Mouse (Mus musculus): ENCODE data around the gene Trp53i11. TPM values are rescaled to one million over a fixed set of nuclear protein-coding genes. Genes with fewer than 3 reads are reported as not detected.

Gene Trp53i11
- polyA plus RNA-seq, 1 experiment: 47.0 TPM

DNA sequence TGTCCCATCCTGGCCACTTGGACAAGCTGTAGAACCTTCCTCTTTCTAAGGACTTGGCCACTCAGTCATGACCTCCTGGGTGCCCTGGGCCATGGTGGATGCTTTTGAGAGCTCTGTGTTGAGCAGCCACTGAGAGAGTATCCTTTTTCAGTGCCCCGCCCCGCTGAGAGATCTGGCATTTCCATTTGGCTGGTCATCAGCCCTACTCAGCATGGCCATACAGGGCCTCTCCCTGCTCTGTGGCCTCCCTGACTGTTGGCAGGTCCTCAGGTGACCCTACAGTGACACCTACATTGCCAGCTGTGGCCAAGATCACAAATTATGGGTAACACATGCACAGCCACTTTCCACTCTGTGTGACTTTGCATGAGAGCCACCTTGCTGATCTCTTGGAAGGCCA lies 25.5 kb downstream of the Trp53i11 start:
- Histone ChIP-seq H3K4me1 (ENCODE audit: control insufficient read depth, insufficient read depth, insufficient read length, low read length) (peaks cover 15% of the 10 kb centered on the region; the same call in 1 of the 2 replicates), H3K27me3 (ENCODE audit: control insufficient read depth, insufficient read depth, low read length) (no peaks in the 10 kb centered on the region), H3K27ac (ENCODE audit: insufficient read depth, low read depth, low read length) (no peak overlapping the region), H3K36me3 (ENCODE audit: control insufficient read depth, insufficient read depth, low read length) (no peaks in the 10 kb centered on the region), H3K4me3 (ENCODE audit: low read depth, low read length) (no peak overlapping the region)
- TF ChIP-seq CTCF (IDR thresholded peaks at IDR 0.05; ENCODE audit: extremely low read depth, insufficient read length, insufficient replicate concordance, low read depth, low read length): no peak
- TF ChIP-seq POLR2A (IDR thresholded peaks at IDR 0.05; ENCODE audit: low read depth, low read length): no peak
- 96% methylated on average over 2 of the region's 2 CpGs for WGBS

DNA sequence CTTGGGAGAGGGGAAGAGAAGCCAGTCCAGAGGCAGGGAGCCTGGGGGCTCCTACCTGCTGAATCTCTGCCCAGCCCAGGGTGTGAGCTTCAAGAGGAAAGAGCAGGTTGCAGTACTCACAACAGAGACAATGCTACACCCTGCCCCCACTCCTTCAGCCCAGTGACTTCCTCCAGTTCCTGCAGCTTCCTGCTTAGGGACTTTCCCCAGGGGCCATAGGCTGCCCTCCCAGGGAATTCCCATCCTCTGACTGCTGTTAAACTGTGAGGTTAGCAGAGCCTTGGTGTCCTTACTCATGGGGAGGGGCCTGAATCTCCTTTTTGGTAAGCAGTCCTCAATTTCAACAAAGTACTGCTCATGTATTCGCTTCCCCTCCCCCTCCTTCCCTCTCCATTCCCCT lies 26.8 kb downstream of the Trp53i11 start:
- Histone ChIP-seq H3K27ac (ENCODE audit: insufficient read depth, low read depth, low read length) (no peak overlapping the region), H3K27me3 (ENCODE audit: control insufficient read depth, insufficient read depth, low read length) (no peaks in the 10 kb centered on the region), H3K36me3 (ENCODE audit: control insufficient read depth, insufficient read depth, low read length) (no peaks in the 10 kb centered on the region), H3K4me1 (ENCODE audit: control insufficient read depth, insufficient read depth, insufficient read length, low read length) (peaks cover 15% of the 10 kb centered on the region; the same call in 1 of the 2 replicates), H3K4me3 (ENCODE audit: low read depth, low read length) (no peak overlapping the region)
- TF ChIP-seq CTCF (IDR thresholded peaks at IDR 0.05; ENCODE audit: extremely low read depth, insufficient read length, insufficient replicate concordance, low read depth, low read length): no peak
- TF ChIP-seq POLR2A (IDR thresholded peaks at IDR 0.05; ENCODE audit: low read depth, low read length): no peak
- 59% methylated on average over 1 of the region's 1 CpGs for WGBS

DNA sequence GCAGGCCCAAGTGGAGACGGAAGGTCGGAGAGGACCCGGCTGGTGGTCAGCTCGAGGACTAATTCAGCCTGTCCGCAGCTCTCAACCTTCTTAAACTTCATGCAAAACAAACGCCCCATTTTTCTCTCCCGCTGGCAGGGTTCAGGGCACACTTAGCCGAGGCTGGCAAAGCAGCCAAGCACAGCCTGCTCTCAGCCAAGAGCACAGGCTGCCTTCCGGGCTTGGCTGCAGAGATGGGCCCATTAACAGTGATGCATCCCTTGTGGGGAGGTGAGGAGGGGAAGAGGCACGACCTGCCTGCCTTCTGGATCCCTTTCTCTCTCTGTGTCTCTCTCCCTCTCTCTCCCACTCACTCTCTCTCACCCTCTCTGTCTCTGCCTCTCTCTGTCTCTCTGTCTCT lies 28.4 kb downstream of the Trp53i11 start:
- Histone ChIP-seq H3K27me3 (ENCODE audit: control insufficient read depth, insufficient read depth, low read length) (no peaks in the 10 kb centered on the region), H3K4me1 (ENCODE audit: control insufficient read depth, insufficient read depth, insufficient read length, low read length) (peaks cover 15% of the 10 kb centered on the region; the same call in 1 of the 2 replicates), H3K36me3 (ENCODE audit: control insufficient read depth, insufficient read depth, low read length) (no peaks in the 10 kb centered on the region), H3K27ac (ENCODE audit: insufficient read depth, low read depth, low read length) (no peak overlapping the region), H3K4me3 (ENCODE audit: low read depth, low read length) (no peak overlapping the region)
- no peak for TF ChIP-seq POLR2A (IDR thresholded peaks at IDR 0.05; ENCODE audit: low read depth, low read length)
- TF ChIP-seq CTCF (IDR thresholded peaks at IDR 0.05; ENCODE audit: extremely low read depth, insufficient read length, insufficient replicate concordance, low read depth, low read length): no peak
- WGBS: 81% methylated on average over 10 of the region's 10 CpGs

DNA sequence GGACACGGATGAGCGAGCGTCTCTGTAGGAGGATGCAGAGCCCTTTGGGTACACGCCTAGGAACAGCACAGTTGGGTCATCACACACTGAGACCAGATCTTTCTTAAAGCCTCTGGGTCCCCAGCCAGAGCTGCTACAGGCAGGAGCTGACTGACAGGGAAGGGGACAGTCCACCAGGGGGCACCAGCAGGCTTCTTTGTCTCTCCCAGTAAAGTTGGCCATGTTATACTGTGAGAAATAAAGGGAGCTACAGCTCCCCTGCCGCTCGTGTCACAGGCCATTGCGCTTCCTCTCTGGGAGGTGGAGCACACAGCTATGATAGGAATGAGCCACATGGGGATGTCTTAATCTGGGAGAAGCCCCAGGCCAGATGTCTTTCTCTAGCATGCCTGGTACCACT lies 29.7 kb downstream of the Trp53i11 start:
- WGBS: 26% methylated on average over 7 of the region's 7 CpGs
- H3K4me3 ChIP-seq (ENCODE audit: low read depth, low read length): no peak overlapping the region
- TF ChIP-seq CTCF (IDR thresholded peaks at IDR 0.05; ENCODE audit: extremely low read depth, insufficient read length, insufficient replicate concordance, low read depth, low read length) (peak; percentile 77; the same call in 1 of the 2 replicates), POLR2A (IDR thresholded peaks at IDR 0.05; ENCODE audit: low read depth, low read length) (no peak)
- H3K27me3 ChIP-seq (ENCODE audit: control insufficient read depth, insufficient read depth, low read length): no peaks in the 10 kb centered on the region
- no peak overlapping the region for H3K27ac ChIP-seq (ENCODE audit: insufficient read depth, low read depth, low read length)
- H3K36me3 ChIP-seq (ENCODE audit: control insufficient read depth, insufficient read depth, low read length): no peaks in the 10 kb centered on the region
- peaks cover 15% of the 10 kb centered on the region; the same call in 1 of the 2 replicates for H3K4me1 ChIP-seq (ENCODE audit: control insufficient read depth, insufficient read depth, insufficient read length, low read length)

DNA sequence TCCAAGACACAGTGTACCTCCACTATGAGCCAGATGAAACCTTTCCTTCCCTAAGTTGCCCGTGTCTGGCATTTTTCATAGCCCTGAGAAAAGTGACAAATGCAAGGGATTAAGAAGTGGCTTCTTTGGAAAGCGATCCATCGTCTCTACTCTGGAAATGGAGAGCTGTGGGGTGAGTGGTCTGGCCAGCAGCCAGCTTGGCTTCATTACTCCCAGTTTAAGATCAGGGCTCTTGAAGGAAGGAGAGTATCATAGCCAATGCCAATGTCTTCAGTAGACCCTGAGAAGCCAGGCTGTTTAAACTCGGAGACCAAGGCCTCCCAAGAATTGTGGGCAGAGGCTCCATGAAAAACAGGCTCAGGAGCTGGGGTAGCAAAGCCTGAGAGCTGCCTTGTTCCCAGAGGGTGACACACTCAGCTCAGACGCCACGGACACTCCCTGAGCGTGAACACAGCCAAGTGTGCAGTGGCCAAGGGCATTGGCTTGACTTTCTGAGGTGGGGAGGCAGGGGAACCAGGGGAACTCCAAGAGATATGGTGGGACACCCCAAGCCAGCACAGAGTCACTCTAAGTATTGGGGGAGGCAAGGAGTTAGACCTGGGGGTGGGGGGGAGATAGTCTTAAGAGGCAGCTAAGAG lies 31.1 kb downstream of the Trp53i11 start:
- WGBS: 76% methylated on average over 7 of the region's 7 CpGs
- TF ChIP-seq POLR2A (IDR thresholded peaks at IDR 0.05; ENCODE audit: low read depth, low read length): no peak
- no peak for TF ChIP-seq CTCF (IDR thresholded peaks at IDR 0.05; ENCODE audit: extremely low read depth, insufficient read length, insufficient replicate concordance, low read depth, low read length)
- H3K4me3 ChIP-seq (ENCODE audit: low read depth, low read length): no peak overlapping the region
- no peaks in the 10 kb centered on the region for H3K36me3 ChIP-seq (ENCODE audit: control insufficient read depth, insufficient read depth, low read length)
- no peak overlapping the region for H3K27ac ChIP-seq (ENCODE audit: insufficient read depth, low read depth, low read length)
- H3K4me1 ChIP-seq (ENCODE audit: control insufficient read depth, insufficient read depth, insufficient read length, low read length): peaks cover 15% of the 10 kb centered on the region; the same call in 1 of the 2 replicates
- H3K27me3 ChIP-seq (ENCODE audit: control insufficient read depth, insufficient read depth, low read length): no peaks in the 10 kb centered on the region

DNA sequence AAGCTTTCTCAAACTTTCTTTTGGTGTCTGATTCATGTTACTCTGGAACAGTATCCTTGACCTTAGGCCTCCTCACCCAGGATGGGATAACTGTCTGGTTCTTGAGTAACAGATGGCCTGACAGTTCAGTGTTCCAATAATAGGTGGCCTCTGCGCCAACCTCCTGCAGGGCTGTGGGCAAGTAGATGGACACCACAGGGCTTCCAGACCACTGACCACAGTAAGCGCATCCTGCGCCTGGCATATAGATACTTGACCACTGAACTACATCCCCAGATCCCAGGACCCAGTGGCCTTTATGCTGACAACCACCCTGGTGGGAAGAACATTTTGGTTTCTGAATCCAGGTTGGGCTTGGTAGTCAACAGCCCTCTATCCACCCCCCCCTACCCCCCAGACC lies 32.2 kb downstream of the Trp53i11 start:
- no peaks in the 10 kb centered on the region for H3K36me3 ChIP-seq (ENCODE audit: control insufficient read depth, insufficient read depth, low read length)
- H3K4me3 ChIP-seq (ENCODE audit: low read depth, low read length): no peak overlapping the region
- no peaks in the 10 kb centered on the region for H3K27me3 ChIP-seq (ENCODE audit: control insufficient read depth, insufficient read depth, low read length)

DNA sequence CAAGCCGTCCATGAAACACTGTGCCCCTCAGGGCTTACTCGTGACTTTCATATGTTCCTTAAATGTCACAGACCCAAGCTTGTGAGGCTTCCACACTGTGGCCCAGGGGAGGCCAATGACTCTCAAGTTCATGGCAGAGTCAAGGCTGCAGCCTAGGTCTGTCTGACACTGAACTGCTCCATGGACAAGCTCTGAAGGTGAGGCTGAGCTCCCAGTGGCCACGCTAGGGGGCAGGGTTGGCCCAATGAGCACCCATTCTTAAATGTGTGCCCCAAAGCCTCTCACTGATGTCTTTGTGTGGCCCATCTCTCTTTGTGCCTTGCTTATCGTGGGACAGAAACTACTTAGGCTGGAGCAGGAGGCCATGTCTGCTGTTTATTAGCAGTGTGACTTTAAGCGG lies 33.1 kb downstream of the Trp53i11 start:
- no peak for TF ChIP-seq POLR2A (IDR thresholded peaks at IDR 0.05; ENCODE audit: low read depth, low read length)
- TF ChIP-seq CTCF (IDR thresholded peaks at IDR 0.05; ENCODE audit: extremely low read depth, insufficient read length, insufficient replicate concordance, low read depth, low read length): no peak
- H3K27me3 ChIP-seq (ENCODE audit: control insufficient read depth, insufficient read depth, low read length): no peaks in the 10 kb centered on the region
- H3K27ac ChIP-seq (ENCODE audit: insufficient read depth, low read depth, low read length): no peak overlapping the region
- H3K4me3 ChIP-seq (ENCODE audit: low read depth, low read length): no peak overlapping the region
- 65% methylated on average over 5 of the region's 5 CpGs for WGBS
- H3K36me3 ChIP-seq (ENCODE audit: control insufficient read depth, insufficient read depth, low read length): no peaks in the 10 kb centered on the region
- peaks cover 5% of the 10 kb centered on the region; the same call in 1 of the 2 replicates for H3K4me1 ChIP-seq (ENCODE audit: control insufficient read depth, insufficient read depth, insufficient read length, low read length)

More for the DNA sequence above, 32.2 kb downstream of the Trp53i11 start:
- Histone ChIP-seq H3K27ac (ENCODE audit: insufficient read depth, low read depth, low read length) (no peak overlapping the region), H3K4me1 (ENCODE audit: control insufficient read depth, insufficient read depth, insufficient read length, low read length) (peaks cover 7% of the 10 kb centered on the region; the same call in 1 of the 2 replicates)
- whole genome bisulfite sequencing: 99% methylated on average over 3 of the region's 3 CpGs
- TF ChIP-seq POLR2A (IDR thresholded peaks at IDR 0.05; ENCODE audit: low read depth, low read length) (no peak), CTCF (IDR thresholded peaks at IDR 0.05; ENCODE audit: extremely low read depth, insufficient read length, insufficient replicate concordance, low read depth, low read length) (no peak)
